Mouse (Mus musculus) frontal cortex, postnatal 36 days (tissue): Measurements from ENCODE around the gene Ltbp2.

Source experiments
- DNase-seq, 2 experiments: peaks; one replicate each; pipeline ENCODE4 v3.0.0; 2022; ENCODE audit warnings: low spot score in 2 of 2

Gene Ltbp2

GRCm38 (mm10) chr12:84763577-84764218 lies 112.6 kb downstream of the Ltbp2 start:
- no peak for DNase-seq

- DNase-seq = no peak
These were observed 113.8 kb downstream of the Ltbp2 start for GRCm38 (mm10) chr12:84762532-84762931.

GRCm38 (mm10) chr12:84759063-84759462 lies 117.3 kb downstream of the Ltbp2 start:
- no peak for DNase-seq

- peak; percentile 63 to 81 for DNase-seq
These were observed 120.3 kb downstream of the Ltbp2 start for GRCm38 (mm10) chr12:84756016-84756415.

- DNase-seq = peak; percentile 47 to 67
These were observed 121.2 kb downstream of the Ltbp2 start for GRCm38 (mm10) chr12:84755008-84755695.

GRCm38 (mm10) chr12:84752131-84752977 lies 124.0 kb downstream of the Ltbp2 start:
- DNase-seq = no peak

- DNase-seq = no peak
These were observed 125.7 kb downstream of the Ltbp2 start for GRCm38 (mm10) chr12:84750661-84751060.

- DNase-seq = no peak
These were observed 128.2 kb downstream of the Ltbp2 start for GRCm38 (mm10) chr12:84748134-84748533.

- no peak for DNase-seq
These were observed 130.6 kb downstream of the Ltbp2 start for GRCm38 (mm10) chr12:84745700-84746099.

- DNase-seq = no peak
These were observed 132.8 kb downstream of the Ltbp2 start for GRCm38 (mm10) chr12:84743496-84743895.

- no peak for DNase-seq
These were observed 143.0 kb downstream of the Ltbp2 start for GRCm38 (mm10) chr12:84733366-84733765.
